Mouse (Mus musculus) cerebellum, adult 9-10 months (tissue): ENCODE measurements around the gene Vmn1r185.
"Not testable (repeated sequence)": the region's sequence is repeated elsewhere in the genome, so short reads cannot be mapped to it uniquely, and the experiment has no call there.

ENCODE experiments used
- DNase-seq: peaks from one replicate; pipeline ENCODE4 v3.0.0; 2022

Gene Vmn1r185

DNA sequence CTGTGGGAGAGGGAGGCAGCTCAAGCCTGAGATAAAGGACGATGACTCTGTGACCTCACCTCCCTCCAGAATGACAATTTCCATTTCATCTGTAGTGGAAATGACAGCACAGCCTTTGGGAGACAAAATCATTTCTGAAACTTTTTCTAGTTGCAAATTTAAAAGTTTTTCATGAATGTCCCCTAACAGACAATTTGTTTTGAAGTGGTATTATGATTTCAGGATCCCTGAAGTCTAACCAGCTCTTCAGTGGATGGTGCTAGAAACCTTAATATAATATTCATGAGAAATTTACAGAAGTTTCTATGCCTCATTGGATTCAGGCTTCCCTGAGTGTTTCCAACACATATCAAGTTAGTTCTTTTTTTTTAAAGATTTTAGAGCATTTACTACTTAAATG lies at the start of gene Vmn1r185:
Gene Vmn1r185, minus strand, starts transcription at position 101 of the 400 bp plus-strand sequence.
- DNase-seq = not testable (repeated sequence)

DNA sequence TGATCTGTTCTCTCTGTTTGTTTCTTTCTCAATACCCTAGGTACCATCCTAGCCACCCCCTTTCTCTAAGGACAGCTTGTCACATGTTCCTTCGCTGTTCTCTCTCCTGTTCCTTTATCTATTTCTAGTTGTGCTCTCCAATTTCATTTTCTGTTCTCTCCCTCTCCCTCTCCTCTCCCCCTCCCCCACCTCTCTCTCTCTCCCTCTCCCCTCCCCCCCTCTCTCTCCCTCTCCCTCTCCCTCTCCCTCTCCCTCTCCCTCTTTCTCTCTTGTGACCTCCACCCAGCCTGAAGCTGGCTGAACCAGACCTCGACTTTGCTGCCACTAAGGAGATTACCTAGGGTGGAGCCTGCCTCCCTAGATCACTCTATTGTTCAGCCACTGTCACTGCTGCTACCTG lies 49.2 kb upstream of the Vmn1r185 start:
- not testable (repeated sequence) for DNase-seq

DNA sequence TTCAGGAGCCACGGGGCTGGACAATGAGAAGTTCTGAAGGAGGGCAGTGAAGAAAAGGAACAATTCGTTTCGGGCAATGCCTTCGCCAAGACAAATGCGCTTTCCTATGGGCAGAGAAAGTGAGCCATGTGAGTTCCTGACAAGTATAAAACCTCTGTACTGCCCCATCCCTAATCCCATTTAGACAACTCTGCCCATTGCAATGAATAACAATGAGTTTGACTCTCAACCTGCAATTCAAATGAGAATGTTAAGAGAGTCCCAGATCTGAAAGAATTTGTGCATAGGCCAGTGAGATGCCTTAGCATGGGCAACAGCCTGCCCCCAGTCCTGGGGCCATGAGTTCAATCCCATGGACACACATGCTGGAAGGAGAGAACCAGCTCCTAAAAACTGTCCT lies 47.7 kb upstream of the Vmn1r185 start:
- no peak for DNase-seq

DNA sequence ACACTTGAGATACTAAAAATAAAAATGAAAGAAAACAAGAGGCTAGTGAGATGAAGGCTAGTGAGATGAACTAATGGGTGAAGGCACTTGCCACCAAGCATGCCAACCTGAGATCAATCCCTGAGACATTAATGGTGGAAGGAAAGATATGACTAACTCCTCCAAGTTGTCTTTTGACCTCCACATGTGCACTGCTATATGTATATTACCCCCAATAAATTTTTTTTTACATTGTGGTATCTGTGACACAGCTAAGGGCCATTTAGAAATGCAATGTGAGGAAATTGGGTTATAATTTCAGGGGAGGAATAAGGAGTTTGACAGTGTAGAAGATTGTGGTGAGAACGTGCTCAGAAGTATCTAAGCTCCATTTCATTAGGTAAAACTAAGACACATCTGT lies 28.5 kb downstream of the Vmn1r185 start:
- DNase-seq = no peak

DNA sequence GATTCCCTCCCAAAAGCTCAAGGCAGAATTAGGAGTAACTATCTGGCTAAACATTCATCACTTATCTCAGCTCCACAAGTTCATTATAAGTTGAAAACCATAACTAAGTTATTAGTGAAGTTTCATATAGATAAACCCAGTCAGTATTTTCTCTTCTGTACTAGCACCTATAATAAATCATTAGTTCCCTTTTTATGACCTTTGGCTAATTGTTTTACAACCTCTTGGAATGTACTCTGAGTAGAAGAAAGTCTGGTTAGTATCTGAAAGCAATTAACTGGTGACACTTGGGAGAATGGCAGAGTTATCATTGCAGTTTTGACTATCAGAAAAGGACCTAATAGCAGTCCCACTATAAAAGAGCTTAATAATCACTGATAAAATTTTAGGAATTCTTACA lies 29.2 kb downstream of the Vmn1r185 start:
- no peak for DNase-seq
